Mouse (Mus musculus) adrenal gland, adult 8-10 months (tissue): ENCODE data around the gene Bcl6b. TPM values are rescaled to one million over a fixed set of nuclear protein-coding genes. Genes with fewer than 3 reads are reported as not detected.

ENCODE experiments used
- DNase-seq: peaks from one replicate; pipeline ENCODE4 v3.0.0; 2022
- total RNA-seq, 4 experiments: library from RNA; stranded (reverse); gene quantifications; 2 replicates each; pipeline ENCODE4 v1.2.4; 2022

The Bcl6b gene
- total RNA-seq, 4 experiments from 2014 or later: 6.4 to 25.1 (median 10.5) TPM

GRCm38 (mm10) chr11:70212423-70212822 is 17.2 kb downstream of the Bcl6b start, which contains the start of gene Slc16a11:
TSS of gene Slc16a11 (plus strand) at chr11:70212752.
- no peak for DNase-seq

GRCm38 (mm10) chr11:70211972-70212371 is 17.6 kb downstream of the Bcl6b start:
- no peak for DNase-seq

GRCm38 (mm10) chr11:70210681-70211080 is 18.9 kb downstream of the Bcl6b start:
- no peak for DNase-seq

- DNase-seq: no peak
Measured at GRCm38 (mm10) chr11:70208778-70209388, 20.7 kb downstream of the Bcl6b start.

GRCm38 (mm10) chr11:70207283-70207682 is 22.3 kb downstream of the Bcl6b start:
- no peak for DNase-seq

GRCm38 (mm10) chr11:70206801-70207200 is 22.8 kb downstream of the Bcl6b start:
- DNase-seq: no peak

GRCm38 (mm10) chr11:70201691-70202090 is 27.9 kb downstream of the Bcl6b start:
- DNase-seq: peak; percentile 57

GRCm38 (mm10) chr11:70200036-70200608 is 29.5 kb downstream of the Bcl6b start:
- no peak for DNase-seq

- DNase-seq: no peak
Measured at GRCm38 (mm10) chr11:70199107-70199506, 30.5 kb downstream of the Bcl6b start.

GRCm38 (mm10) chr11:70198332-70198731 is 31.3 kb downstream of the Bcl6b start:
- no peak for DNase-seq

- DNase-seq: no peak
Measured at GRCm38 (mm10) chr11:70193354-70194285, 36.0 kb downstream of the Bcl6b start.

GRCm38 (mm10) chr11:70192157-70192556 is 37.4 kb downstream of the Bcl6b start:
- no peak for DNase-seq

- no peak for DNase-seq
Measured at GRCm38 (mm10) chr11:70191188-70191587, 38.4 kb downstream of the Bcl6b start.

- DNase-seq: peak; percentile 49
Measured at GRCm38 (mm10) chr11:70189319-70190134, 40.1 kb downstream of the Bcl6b start.

- no peak for DNase-seq
Measured at GRCm38 (mm10) chr11:70185120-70185519, 44.5 kb downstream of the Bcl6b start.

- DNase-seq: no peak
Measured at GRCm38 (mm10) chr11:70180496-70180895, 49.1 kb downstream of the Bcl6b start.

- DNase-seq: no peak
Measured at GRCm38 (mm10) chr11:70179401-70179800, 50.2 kb downstream of the Bcl6b start.

- no peak for DNase-seq
Measured at GRCm38 (mm10) chr11:70178756-70179155, 50.8 kb downstream of the Bcl6b start.

GRCm38 (mm10) chr11:70178311-70178710 is 51.3 kb downstream of the Bcl6b start:
- DNase-seq: no peak

GRCm38 (mm10) chr11:70177647-70178046 is 52.0 kb downstream of the Bcl6b start:
- no peak for DNase-seq

GRCm38 (mm10) chr11:70174491-70174890 is 55.1 kb downstream of the Bcl6b start:
- DNase-seq: no peak
